Mouse (Mus musculus) cerebellum, adult 9-10 months (tissue): ENCODE data around the gene Ofcc1.

ENCODE experiments used
- DNase-seq: peaks from one replicate; pipeline ENCODE4 v3.0.0; 2022

Gene Ofcc1

GRCm38 (mm10) chr13:39979294-39980061 lies 381.8 kb downstream of the Ofcc1 start:
- DNase-seq = no peak

GRCm38 (mm10) chr13:39968349-39969016 lies 392.8 kb downstream of the Ofcc1 start:
- DNase-seq = no peak

GRCm38 (mm10) chr13:39957226-39957625 lies 404.0 kb downstream of the Ofcc1 start:
- peak; percentile 17 for DNase-seq

- no peak for DNase-seq
These were observed 405.2 kb downstream of the Ofcc1 start for GRCm38 (mm10) chr13:39956017-39956416.
